Mouse (Mus musculus): ENCODE results near the gene N4bp2l1.

DNA sequence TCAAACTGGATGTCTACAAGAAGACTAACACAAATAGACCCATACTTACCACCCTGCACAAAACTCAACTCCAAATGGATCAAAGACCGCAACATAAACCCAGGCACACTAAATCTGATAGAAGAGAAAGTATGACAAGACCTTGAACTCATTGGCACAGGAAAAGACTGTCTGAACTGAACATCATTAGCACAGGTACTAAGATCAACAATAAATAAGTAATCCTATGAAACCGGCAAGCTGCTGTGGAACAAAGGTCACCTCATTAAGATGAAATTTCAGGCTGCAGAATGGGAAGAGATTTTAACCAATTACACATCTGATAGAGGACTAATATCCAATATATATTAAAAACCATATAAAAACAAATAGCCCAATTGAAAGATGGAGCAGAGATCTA is 19.2 kb upstream of the N4bp2l1 start:
- TF ChIP-seq CTCF (IDR thresholded peaks at IDR 0.05; ENCODE audit: low read depth, low read length): no peak
- no peak for TF ChIP-seq POLR2A (IDR thresholded peaks at IDR 0.05; ENCODE audit: extremely low read depth, insufficient read depth, low read length)
